Mouse (Mus musculus) liver, embryonic 14.5 days (tissue): Measurements from ENCODE around the gene Pde4a. TPM values are rescaled to one million over a fixed set of nuclear protein-coding genes. Genes with fewer than 3 reads are reported as not detected.

ENCODE experiments used
- ATAC-seq: fragments of 200-750 bp; cut with Nextera tagmentation; 2 replicates; pipeline ENCODE4 v1.8.0; 2017; ENCODE audit warnings: moderate number of reproducible peaks, mild to moderate bottlenecking, moderate library complexity; ENCODE audit not compliant: insufficient read depth
- DNase-seq, 3 experiments: peaks; one replicate each; pipeline ENCODE4 v3.0.0-alpha.2; 2012 to 2013; ENCODE audit warnings: low read depth in 3 of 3, low spot score in 3 of 3
- H3K27ac ChIP-seq: fragments of 300-500 bp; sonication (generic); 2 replicates; pipeline ENCODE4 v1.5.1; 2014; ENCODE audit warnings: moderate library complexity, mild to moderate bottlenecking, control low read depth, inconsistent platforms
- H3K27me3 ChIP-seq: fragments of 300-500 bp; sonication (generic); 2 replicates; pipeline ENCODE4 v1.6.1; 2014; ENCODE audit warnings: mild to moderate bottlenecking, low read length, moderate library complexity; ENCODE audit not compliant: control insufficient read depth, insufficient read depth
- H3K36me3 ChIP-seq: fragments of 300-500 bp; sonication (generic); replicated peaks from 2 replicates; pipeline ENCODE4 v1.6.1; 2014; ENCODE audit warnings: low read depth; ENCODE audit not compliant: control insufficient read depth, insufficient read depth
- H3K4me1 ChIP-seq, 2 experiments: fragments of 200-500 bp in 1 of 2; fragments of 300-500 bp in 1 of 2; sonication (generic) in 1 of 2; replicated peaks; 2 replicates each; pipeline ENCODE4 v1.6.1; 2012 to 2014; ENCODE audit warnings: antibody characterized with exemption in 1 of 2, inconsistent platforms in 1 of 2, low read length in 1 of 2; ENCODE audit not compliant: control insufficient read depth in 2 of 2, insufficient read depth in 2 of 2
- H3K4me2 ChIP-seq: fragments of 300-500 bp; sonication (generic); 2 replicates; pipeline ENCODE4 v1.6.1; 2014; ENCODE audit warnings: low read depth, mild to moderate bottlenecking, control low read depth, moderate library complexity
- H3K4me3 ChIP-seq, 2 experiments: fragments of 200-500 bp in 1 of 2; fragments of 300-500 bp in 1 of 2; sonication (generic) in 1 of 2; 2 replicates each; pipeline ENCODE4 v1.5.1; 2012 to 2014; ENCODE audit warnings: low read depth in 2 of 2, low read length in 2 of 2, mild to moderate bottlenecking in 2 of 2, control low read depth in 1 of 2, inconsistent platforms in 1 of 2, moderate library complexity in 1 of 2; ENCODE audit not compliant: insufficient read depth in 1 of 2
- H3K9ac ChIP-seq: fragments of 300-500 bp; sonication (generic); replicated peaks from 2 replicates; pipeline ENCODE4 v1.6.1; 2014; ENCODE audit warnings: mild to moderate bottlenecking, control low read depth, moderate library complexity
- H3K9me3 ChIP-seq: fragments of 300-500 bp; sonication (generic); 2 replicates; pipeline ENCODE4 v1.6.1; 2016; ENCODE audit warnings: low read length, mixed read lengths; ENCODE audit not compliant: control insufficient read depth
- CTCF ChIP-seq: IDR thresholded peaks from 2 replicates; pipeline ENCODE4 v1.5.1; 2016; ENCODE audit warnings: antibody characterized with exemption, low read depth, control low read depth
- EP300 ChIP-seq: IDR thresholded peaks from 2 replicates; pipeline ENCODE4 v1.6.1; 2016; ENCODE audit warnings: antibody characterized with exemption, low read depth
- WGBS: fragments of 180-500 bp; shearing (Covaris S2); extraction: QIAGEN DNeasy Blood & Tissue Kit; methylation state at CpG from one replicate; pipeline ENCODE4 v1.1.7; 2014; ENCODE audit not compliant: insufficient replicate concordance; 5-methylcytosine and 5-hydroxymethylcytosine counted together
- polyA plus RNA-seq, 2 experiments: library from polyadenylated mRNA; depleted of rRNA in 1 of 2; stranded (reverse) in 1 of 2; unstranded in 1 of 2; fragments of >200 nt; fragmentation: Nextera tagmentation in 1 of 2; extraction: Ambion mirVana in 1 of 2; gene quantifications; 2 replicates each; pipeline versions ENCODE4 v1.2.1 to v1.2.3; 2012 to 2014

Pde4a gene
- polyA plus RNA-seq, 2 experiments = 1.1 to 1.3 TPM

DNA sequence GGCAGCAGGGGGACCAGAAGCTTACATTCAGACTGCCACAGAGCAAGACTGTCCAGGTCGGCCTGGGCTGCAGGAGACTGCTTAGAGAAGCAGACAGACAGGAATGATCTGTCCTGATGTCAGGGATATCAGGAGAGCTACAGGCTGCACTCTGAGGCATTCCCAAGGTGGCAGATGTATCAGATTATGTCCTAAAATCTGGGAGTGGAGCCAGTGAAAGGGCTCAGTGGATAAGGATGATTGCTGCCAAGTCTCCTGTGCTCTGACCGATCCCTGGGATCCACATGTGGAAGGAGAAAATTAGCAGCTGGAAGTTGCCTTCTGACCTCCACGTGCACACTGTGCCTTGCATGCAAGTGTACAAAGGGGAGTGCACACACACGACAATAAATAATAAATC lies 14.9 kb downstream of the Pde4a start:
- Histone ChIP-seq H3K4me1 (peaks cover 3 to 15% of the 10 kb centered on the region in 2 experiments), H3K4me2 (no peak overlapping the region), H3K36me3 (no peaks in the 10 kb centered on the region), H3K9me3 (no peaks in the 10 kb centered on the region), H3K4me3 (no peak overlapping the region), H3K27ac (no peak overlapping the region), H3K9ac (no peak overlapping the region), H3K27me3 (no peaks in the 10 kb centered on the region)
- ATAC-seq (no peak), DNase-seq (no peak)
- TF ChIP-seq EP300 (no peak), CTCF (no peak)
- 67% methylated on average over 4 of the region's 4 CpGs for WGBS

DNA sequence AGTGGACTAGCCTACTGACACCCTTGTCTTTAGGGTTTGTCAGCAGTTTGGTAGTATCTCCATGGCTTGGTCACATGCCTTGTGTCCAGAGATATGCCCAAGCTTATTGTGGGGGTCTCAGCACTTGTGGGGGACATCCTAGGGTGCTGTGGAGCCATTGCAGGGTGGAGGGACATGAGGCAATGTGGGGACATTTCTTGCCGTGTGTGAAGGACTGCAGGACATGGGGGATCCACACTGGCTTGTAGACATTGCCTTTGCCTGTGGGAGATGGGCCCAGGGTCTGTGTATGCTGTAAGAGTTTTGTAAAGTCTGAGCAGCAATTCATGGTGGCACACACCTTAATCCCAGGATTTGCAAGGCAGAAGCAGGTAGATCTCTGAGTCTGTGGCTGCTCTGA lies 15.3 kb downstream of the Pde4a start:
- TF ChIP-seq EP300 (no peak), CTCF (no peak)

DNA sequence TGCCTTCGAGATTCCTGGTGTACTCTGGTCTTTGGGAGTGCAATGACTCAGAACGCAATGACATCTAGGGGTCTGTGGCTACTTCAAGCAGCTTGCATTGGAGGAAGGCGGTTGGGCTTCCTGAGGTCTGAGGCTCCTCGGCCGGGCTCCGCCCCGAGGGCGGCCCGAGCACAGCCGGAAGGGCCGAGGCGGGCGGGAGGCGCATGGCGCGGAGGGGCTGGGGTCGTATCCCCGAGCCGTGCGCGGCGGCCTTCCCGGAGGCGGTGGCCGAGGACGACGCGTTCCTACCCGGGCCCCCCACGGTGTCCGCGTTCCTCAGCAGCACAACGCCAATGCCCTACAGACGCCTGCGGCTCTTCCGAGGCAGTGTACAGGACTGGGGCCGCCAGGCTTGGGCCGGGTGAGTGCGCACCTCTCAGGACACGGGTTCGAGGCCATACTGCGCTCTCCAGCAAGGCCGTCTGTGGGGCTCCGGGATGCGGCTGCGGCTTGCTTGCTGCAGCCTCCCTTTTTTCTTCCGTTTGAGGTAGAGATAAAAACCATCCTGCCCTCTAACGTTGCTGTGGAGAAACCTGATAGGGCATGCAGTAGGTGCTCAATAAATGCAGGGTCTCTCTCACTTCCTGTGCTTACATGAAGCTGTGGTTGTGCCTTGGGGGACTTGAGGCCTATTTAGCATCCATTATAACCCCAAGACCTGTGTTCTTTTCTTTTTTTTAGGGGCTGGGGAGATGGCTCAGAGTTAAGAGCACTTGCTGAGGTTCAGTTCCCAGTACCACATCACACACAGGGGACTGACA lies 16.1 kb downstream of the Pde4a start:
- no peak for TF ChIP-seq CTCF
- no peak for TF ChIP-seq EP300
- 0 out of 2 replicates have a peak, but pooled peaks have one; percentile 27 for ATAC-seq
- peak overlapping the region; percentile 58 to 62 for H3K4me3 ChIP-seq
- H3K4me1 ChIP-seq = peaks cover 3 to 15% of the 10 kb centered on the region in 2 experiments
- H3K4me2 ChIP-seq = peak overlapping the region; percentile 71
- H3K27me3 ChIP-seq = no peaks in the 10 kb centered on the region
- DNase-seq = no peak
- no peaks in the 10 kb centered on the region for H3K9me3 ChIP-seq
- no peak overlapping the region for H3K27ac ChIP-seq
- H3K36me3 ChIP-seq = no peaks in the 10 kb centered on the region
- 2% methylated on average over 46 of the region's 48 CpGs for WGBS
- H3K9ac ChIP-seq = peak overlapping the region; percentile 54

More for the DNA sequence above, 15.3 kb downstream of the Pde4a start:
- Histone ChIP-seq H3K4me1 (peaks cover 3 to 15% of the 10 kb centered on the region in 2 experiments), H3K9ac (no peak overlapping the region), H3K27me3 (no peaks in the 10 kb centered on the region), H3K36me3 (no peaks in the 10 kb centered on the region), H3K9me3 (no peaks in the 10 kb centered on the region), H3K4me2 (no peak overlapping the region), H3K27ac (no peak overlapping the region), H3K4me3 (no peak overlapping the region)
- no peak for ATAC-seq
- no peak for DNase-seq
- WGBS = 36% methylated on average over 1 of the region's 1 CpGs

DNA sequence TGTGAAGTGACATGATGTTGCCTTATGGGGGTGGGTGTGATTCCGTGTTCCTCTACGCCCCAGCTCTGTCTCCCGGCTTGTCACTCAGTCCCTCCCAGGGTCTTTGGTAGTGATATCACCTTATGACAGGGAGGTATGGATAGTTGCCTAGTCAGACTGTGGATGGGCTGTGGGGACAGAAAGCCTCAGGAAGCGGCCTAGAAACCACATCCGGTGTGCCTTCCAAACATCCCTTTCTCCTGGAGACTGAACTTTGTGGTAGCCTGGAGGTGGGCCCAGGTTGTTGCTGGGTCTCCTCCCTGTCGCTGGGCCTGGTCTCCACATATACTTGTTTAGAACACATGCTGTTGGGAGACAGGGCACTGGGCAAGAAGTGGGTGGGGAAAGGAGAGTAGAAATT lies 17.9 kb downstream of the Pde4a start:
- no peak overlapping the region; a peak in 1 of 4 replicates for H3K4me3 ChIP-seq

DNA sequence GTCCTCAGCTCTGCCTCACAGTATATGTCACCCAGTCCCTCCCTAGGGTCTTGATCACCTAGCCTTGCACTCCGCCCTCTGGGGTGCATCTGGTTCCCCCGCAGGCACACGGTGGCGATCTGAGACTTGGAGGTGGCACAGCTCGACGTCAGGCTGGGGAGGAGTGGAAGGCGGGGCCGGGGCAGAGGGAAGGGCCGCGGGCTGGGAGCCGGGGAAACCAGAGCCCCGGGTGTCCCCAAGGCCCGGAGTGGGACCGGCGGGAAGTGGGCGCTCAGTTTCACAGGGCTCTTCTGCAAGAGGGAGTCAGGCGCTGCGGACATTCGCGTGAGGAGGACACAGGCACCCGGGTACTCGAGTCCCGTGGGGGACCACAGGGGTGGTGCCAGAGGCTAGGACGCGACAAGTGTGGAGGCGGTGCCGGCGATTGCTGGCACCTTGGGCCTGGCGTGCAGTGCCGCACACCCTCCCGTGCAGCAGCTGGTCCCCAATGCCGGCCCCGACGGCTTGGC lies 18.4 kb downstream of the Pde4a start:
- Histone ChIP-seq H3K36me3 (no peaks in the 10 kb centered on the region), H3K4me3 (peak overlapping the region; percentile 43 to 58), H3K9ac (no peak overlapping the region), H3K27me3 (no peaks in the 10 kb centered on the region), H3K9me3 (no peaks in the 10 kb centered on the region), H3K4me2 (peak overlapping the region; percentile 77), H3K27ac (no peak overlapping the region), H3K4me1 (peaks cover 3 to 15% of the 10 kb centered on the region in 2 experiments)
- TF ChIP-seq EP300 (no peak), CTCF (peak; percentile 44)
- WGBS = 6% methylated on average over 34 of the region's 34 CpGs
- DNase-seq = no peak
- ATAC-seq = peak; percentile 68

More for the DNA sequence above, 17.9 kb downstream of the Pde4a start:
- no peak overlapping the region for H3K27ac ChIP-seq
- TF ChIP-seq CTCF = no peak
- no peak for TF ChIP-seq EP300
- H3K4me2 ChIP-seq = peak overlapping the region; percentile 77
- no peaks in the 10 kb centered on the region for H3K36me3 ChIP-seq
- ATAC-seq = no peak
- WGBS = 27% methylated on average over 6 of the region's 6 CpGs
- no peaks in the 10 kb centered on the region for H3K27me3 ChIP-seq
- no peak overlapping the region for H3K9ac ChIP-seq
- H3K9me3 ChIP-seq = no peaks in the 10 kb centered on the region
- H3K4me1 ChIP-seq = peaks cover 3 to 15% of the 10 kb centered on the region in 2 experiments
- DNase-seq = no peak
